Mouse (Mus musculus) kidney, adult 9 months (tissue): ENCODE data around the gene Osbpl9.

Experiments used
- DNase-seq: peaks from one replicate; pipeline ENCODE4 v3.0.0; 2022

The Osbpl9 gene

GRCm38 (mm10) chr4:109026543-109026942 lies 175.5 kb downstream of the Osbpl9 start:
- DNase-seq = no peak

GRCm38 (mm10) chr4:109025061-109025460 lies 177.0 kb downstream of the Osbpl9 start:
- peak; percentile 61 for DNase-seq

GRCm38 (mm10) chr4:109021976-109022375 lies 180.1 kb downstream of the Osbpl9 start:
- no peak for DNase-seq

GRCm38 (mm10) chr4:109019301-109019700 lies 182.8 kb downstream of the Osbpl9 start:
- DNase-seq = no peak

GRCm38 (mm10) chr4:109017441-109017840 lies 184.6 kb downstream of the Osbpl9 start:
- DNase-seq = peak; percentile 71

- DNase-seq = peak; percentile 58
Measured at GRCm38 (mm10) chr4:109014091-109014490, 188.0 kb downstream of the Osbpl9 start.
